Mouse (Mus musculus) brain, embryonic 14.5 days (tissue): ENCODE measurements at regions not wholly inside any gene's neighbourhood (a gene's known extent, or its start where the extent isn't known, plus 50 kb on each side); places are given as distances from the start of the nearest gene placed in this dataset.

Source experiments
- CTCF ChIP-seq: fragments of 200-500 bp; IDR thresholded peaks from 2 replicates; pipeline ENCODE4 v1.5.1; 2012; ENCODE audit warnings: inconsistent platforms, mild to moderate bottlenecking, moderate library complexity, borderline replicate concordance; ENCODE audit not compliant: insufficient read depth, insufficient read length; ENCODE audit errors: extremely low read depth
- POLR2A ChIP-seq: fragments of 200-500 bp; IDR thresholded peaks from 2 replicates; pipeline ENCODE4 v1.6.1; 2012; ENCODE audit warnings: mild to moderate bottlenecking, inconsistent platforms, borderline replicate concordance; ENCODE audit not compliant: poor library complexity, insufficient read depth, insufficient read length, severe bottlenecking; ENCODE audit errors: extremely low read depth

DNA sequence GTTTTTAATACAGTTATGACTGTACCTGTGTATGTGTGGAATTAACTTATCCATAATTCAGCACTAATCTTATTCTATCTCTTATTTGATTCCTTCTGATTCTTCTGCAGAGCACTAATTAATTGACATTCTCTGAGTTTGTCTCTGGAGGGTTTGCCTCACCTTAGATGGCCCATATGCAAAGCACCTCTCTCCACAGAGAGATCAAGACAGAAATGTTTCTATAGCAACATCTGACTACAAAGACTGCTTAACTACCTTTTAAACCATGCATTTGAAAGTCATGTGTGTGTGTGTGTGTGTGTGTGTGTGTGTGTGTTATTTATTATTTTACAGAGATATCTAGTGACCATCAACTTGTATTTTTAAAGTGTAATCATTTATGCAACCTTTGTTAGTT is 396.5 kb upstream of the Lcorl start:
- no peak for TF ChIP-seq CTCF
- TF ChIP-seq POLR2A, result no peak
